Mouse (Mus musculus) liver, embryonic 14.5 days (tissue): ENCODE measurements around the gene Ampd1.

Experiments used
- CTCF ChIP-seq: IDR thresholded peaks from 2 replicates; pipeline ENCODE4 v1.5.1; 2016; ENCODE audit warnings: antibody characterized with exemption, low read depth, control low read depth
- EP300 ChIP-seq: IDR thresholded peaks from 2 replicates; pipeline ENCODE4 v1.6.1; 2016; ENCODE audit warnings: antibody characterized with exemption, low read depth

DNA sequence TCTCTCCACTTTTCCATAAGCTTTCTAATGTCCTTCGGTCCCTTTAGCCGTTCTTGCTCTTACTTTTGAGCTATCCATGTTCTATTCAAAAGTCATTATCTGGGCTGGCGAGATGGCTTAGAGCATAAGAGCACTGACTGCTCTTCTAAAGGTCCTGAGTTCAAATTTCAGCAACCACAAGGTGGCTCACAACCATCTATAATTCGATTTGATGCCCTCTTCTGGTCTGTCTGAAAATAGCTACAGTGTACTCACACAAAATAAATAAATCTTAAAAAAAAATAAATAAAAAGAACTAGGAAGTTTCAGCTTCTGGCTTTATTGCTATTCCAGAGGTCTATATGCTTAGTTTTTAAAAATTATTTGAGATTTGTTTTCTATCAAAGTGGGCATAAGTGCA, 74.0 kb downstream of the Ampd1 start:
- TF ChIP-seq CTCF (peak; percentile 17), EP300 (no peak)
